Mouse (Mus musculus) limb, embryonic 12.5 days (tissue): ENCODE results near the gene Tuba1b. TPM values are rescaled to one million over a fixed set of nuclear protein-coding genes. Genes with fewer than 3 reads are reported as not detected.

Experiments used
- polyA plus RNA-seq: library from polyadenylated mRNA; unstranded; fragments of >200 nt; fragmentation: Nextera tagmentation; extraction: Ambion mirVana; gene quantifications from 2 replicates; pipeline ENCODE4 v1.2.1, GENCODE M21; 2016

Tuba1b gene
- polyA plus RNA-seq, 1 experiment from 2014 or later, result 1,695 TPM

Other genes with a start within 250 kb of the Tuba1b start
- gene Ccdc65, start 226.4 kb downstream of the Tuba1b start, polyA plus RNA-seq, result 0.50 and 0.70 TPM in 2 replicates
- 25.4 and 28.0 TPM in 2 replicates for gene Fkbp11, start 206.4 kb downstream of the Tuba1b start, polyA plus RNA-seq
- 46.5 and 54.1 TPM in 2 replicates for gene Arf3, start 171.4 kb downstream of the Tuba1b start, polyA plus RNA-seq
- gene Wnt10b, start 156.4 kb downstream of the Tuba1b start, polyA plus RNA-seq, result 1.5 and 1.7 TPM in 2 replicates
- not detected in 2 replicates for gene Wnt1, start 144.7 kb downstream of the Tuba1b start, polyA plus RNA-seq
- 0.23 TPM in 1 of 2 replicates, not detected in the other for gene Ddn, start 125.1 kb downstream of the Tuba1b start, polyA plus RNA-seq
- 81.4 and 88.4 TPM in 2 replicates for gene Prkag1, start 103.0 kb downstream of the Tuba1b start, polyA plus RNA-seq
- 13.0 and 14.4 TPM in 2 replicates for gene Kmt2d, start 63.4 kb downstream of the Tuba1b start, polyA plus RNA-seq
- gene Rhebl1, start 40.0 kb downstream of the Tuba1b start, polyA plus RNA-seq, result 23.9 and 25.8 TPM in 2 replicates
- gene Dhh, start 36.0 kb downstream of the Tuba1b start, polyA plus RNA-seq, result 0.52 and 0.74 TPM in 2 replicates
- 23.4 and 24.1 TPM in 2 replicates for gene Lmbr1l, start 16.3 kb downstream of the Tuba1b start, polyA plus RNA-seq
- gene Gm49450, start 19.0 kb upstream of the Tuba1b start, polyA plus RNA-seq, result not detected in 2 replicates
- 1,314 and 1,328 TPM in 2 replicates for gene Tuba1a, start 19.1 kb upstream of the Tuba1b start, polyA plus RNA-seq
- 128 and 135 TPM in 2 replicates for gene Tuba1c, start 95.3 kb upstream of the Tuba1b start, polyA plus RNA-seq
- gene Prph, start 120.6 kb upstream of the Tuba1b start, polyA plus RNA-seq, result 0.19 and 5.1 TPM in 2 replicates
- 39.5 and 47.1 TPM in 2 replicates for gene Troap, start 140.0 kb upstream of the Tuba1b start, polyA plus RNA-seq
- 0.19 TPM in 1 of 2 replicates, not detected in the other for gene C1ql4, start 153.3 kb upstream of the Tuba1b start, polyA plus RNA-seq
- 1.2 and 1.7 TPM in 2 replicates for gene Dnajc22, start 158.6 kb upstream of the Tuba1b start, polyA plus RNA-seq
- gene Spats2, start 191.4 kb upstream of the Tuba1b start, polyA plus RNA-seq, result 78.7 and 79.2 TPM in 2 replicates